Mouse (Mus musculus) urinary bladder, postnatal 36 days (tissue): ENCODE data around the gene 4932438A13Rik.
A peak's percentile ranks its signal among the peaks of the same experiment; 100 is the strongest.

Experiments used
- DNase-seq, 2 experiments: peaks; one replicate each; pipeline ENCODE4 v3.0.0; 2022; ENCODE audit warnings: low spot score in 2 of 2, mixed read lengths in 1 of 2

4932438A13Rik gene

DNA sequence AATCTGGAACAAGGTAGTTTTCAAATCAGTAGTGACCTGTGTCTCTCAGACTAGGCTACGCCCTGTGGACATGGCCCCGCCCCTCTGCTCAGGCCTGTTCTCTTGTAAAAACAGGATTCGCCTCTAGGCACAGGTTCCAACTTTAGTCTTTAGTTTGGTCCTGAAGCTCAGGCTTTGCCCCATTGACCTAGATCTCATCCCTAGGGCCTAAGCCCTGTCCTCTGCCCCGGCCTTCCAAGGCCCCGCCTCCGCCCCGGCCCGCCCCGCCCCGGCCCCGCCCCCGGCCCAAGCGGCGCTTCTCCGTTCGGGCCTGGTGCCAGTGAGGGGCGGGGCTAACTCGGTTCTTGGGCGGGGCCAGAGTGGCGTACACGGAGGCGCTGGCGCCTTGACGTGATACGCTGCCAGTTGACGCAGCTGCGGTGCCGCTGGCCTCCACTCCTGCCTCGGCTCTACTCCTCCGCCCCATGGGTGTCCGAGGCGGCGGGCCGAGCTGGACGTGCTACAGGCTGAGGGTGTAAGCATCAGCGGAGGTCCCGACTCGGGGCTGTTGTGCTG is at the start of gene 4932438A13Rik:
4932438A13Rik (plus strand) TSS at position 384 of the 555 bp plus-strand sequence.
- peak; percentile 99 for DNase-seq

DNA sequence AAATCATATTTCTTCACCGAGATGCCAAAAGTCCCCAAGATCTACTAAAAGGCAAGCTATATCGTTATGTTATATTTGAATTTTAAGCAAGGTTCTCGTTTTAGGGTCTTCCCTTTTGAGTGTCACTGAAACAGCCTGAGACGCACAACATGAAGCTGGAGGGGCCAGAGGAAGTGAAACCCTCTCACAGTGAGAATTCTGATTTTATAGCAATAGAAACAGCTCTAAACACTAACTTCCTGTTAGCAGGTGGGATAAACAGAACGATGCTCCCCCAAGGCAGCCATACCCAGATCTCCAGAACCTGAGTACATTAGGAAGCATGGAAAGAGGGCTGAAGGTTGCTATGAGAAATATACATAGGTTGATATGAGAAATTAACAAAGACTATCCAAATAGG is 46.3 kb upstream of the 4932438A13Rik start:
- no peak for DNase-seq

DNA sequence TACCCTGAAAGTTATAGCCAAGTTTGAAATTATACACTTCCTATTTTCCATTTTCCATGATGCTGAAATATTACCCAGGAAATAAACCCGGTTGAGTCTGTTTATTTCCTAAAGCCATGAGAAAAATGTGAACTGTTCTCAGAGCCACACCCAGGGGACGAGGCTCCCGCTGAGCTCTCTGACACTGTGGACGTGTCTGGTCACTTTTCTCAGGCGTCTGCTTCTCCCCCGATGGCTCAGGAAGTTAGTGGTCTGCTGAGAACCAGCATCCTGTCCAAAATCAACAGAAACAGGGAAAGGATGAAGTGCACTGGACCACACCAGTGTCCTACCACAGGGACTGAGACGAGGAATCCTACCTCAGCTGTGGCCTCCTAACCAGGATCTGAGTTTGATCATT is 43.5 kb upstream of the 4932438A13Rik start:
- no peak for DNase-seq

DNA sequence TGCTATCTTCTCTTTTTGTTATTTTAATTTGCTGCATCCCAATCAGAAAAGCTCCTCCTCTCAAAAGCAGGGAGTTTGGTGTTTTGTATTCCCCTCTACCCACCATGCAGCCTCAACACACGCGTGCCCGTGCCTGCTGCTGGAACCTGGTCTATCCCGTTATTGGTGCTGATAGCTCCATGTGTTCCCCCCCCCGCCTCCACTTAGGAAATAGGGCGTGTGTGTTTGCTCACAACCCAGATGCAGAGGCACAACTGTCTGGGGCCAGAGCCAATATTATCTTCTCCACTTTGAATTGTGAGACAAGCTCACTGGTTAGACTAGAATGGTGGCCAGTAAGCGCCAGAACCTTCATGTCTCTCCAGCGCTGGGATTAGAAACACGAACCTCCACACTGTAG is 41.9 kb upstream of the 4932438A13Rik start:
- DNase-seq, result no peak

DNA sequence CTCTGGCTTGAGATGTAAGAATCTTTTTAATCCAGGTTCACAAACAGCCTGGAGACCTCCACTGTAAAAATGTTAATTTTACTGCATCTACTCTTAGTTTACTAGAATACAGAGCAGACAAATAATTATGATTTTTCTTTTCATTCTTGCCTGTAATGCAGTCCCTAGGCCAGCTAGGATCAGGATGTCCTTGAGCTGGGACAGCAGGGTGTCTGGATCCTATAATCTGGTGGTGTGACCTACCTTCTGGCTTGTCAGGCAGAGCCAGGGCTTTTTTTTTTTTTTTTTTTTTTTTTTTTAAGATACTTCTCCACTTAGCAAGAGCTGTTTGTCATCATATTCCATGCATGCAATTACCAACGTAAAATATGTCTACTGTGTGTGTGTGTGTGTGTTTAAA is 37.8 kb upstream of the 4932438A13Rik start:
- no peak for DNase-seq

DNA sequence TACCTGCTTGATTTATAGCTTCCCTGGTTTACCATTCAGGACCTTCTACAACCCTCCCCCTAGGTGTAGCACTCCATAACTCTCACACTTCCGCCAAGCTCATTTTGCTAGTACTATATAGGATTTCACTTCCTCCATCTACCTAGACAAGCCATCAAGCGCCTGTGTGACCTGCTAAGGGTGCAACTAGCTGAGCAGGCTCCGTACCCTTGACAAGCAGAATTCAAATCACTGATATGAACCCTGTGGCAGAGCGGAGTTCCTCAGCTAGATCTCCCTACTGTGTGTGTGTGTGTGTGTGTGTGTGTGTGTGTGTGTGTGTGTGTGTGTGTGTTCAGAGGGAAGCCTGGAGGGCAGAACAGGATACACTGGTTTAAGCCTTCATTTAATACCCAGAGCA is 37.4 kb upstream of the 4932438A13Rik start:
- no peak for DNase-seq

DNA sequence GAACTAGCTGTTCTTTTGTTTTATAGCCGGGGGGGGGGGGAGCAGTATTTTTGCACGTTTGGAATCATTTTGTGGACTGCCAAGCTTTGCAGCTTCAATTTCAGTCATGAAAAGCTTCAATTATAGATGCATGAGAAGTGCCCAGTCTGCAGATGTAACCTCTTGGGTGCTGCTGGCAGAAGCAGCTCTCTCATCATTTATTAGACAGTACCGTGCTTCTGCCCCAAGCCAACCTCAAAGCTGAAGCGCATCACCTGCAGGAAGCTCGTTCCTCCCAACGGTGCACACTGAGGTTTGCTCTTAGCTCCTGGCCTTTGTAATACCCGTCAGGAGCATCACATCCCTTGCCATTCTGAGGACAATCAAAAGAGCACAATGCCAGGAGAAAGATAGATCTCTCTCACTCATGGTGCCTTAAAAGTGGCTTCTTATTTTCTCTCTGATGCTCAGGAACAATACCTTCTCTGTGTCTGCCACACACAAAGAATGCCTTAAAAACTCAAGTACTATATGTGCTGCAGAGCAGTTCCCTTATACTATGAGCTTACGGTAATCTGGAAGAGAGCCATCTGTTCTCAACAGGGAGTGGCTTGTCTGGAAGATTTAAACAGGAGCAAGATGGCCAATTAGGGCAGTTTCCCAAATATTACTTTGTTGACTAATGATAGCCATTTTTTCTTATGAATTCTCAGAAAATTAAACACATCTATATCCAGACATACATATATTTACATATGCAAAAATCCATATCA is 35.5 kb upstream of the 4932438A13Rik start:
- DNase-seq, result no peak

DNA sequence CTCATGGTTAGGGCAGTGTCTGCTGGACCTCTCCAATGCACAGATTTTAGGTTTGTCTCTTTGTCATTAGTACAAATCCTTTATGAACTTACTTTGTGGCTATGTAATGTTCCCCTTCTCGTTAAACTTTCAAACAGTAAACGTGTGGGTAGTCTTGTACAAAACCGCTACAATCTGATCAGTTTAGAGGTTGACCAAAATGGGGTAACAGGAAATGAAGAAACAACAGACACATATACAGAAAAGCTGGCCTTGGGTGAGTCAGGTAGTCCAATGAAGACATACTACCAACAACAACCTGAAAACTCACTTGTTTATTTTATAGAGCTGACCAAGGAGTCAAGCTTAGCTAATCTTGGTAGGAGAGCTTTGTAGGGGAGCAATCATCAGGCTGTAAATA is 32.7 kb upstream of the 4932438A13Rik start:
- no peak for DNase-seq

DNA sequence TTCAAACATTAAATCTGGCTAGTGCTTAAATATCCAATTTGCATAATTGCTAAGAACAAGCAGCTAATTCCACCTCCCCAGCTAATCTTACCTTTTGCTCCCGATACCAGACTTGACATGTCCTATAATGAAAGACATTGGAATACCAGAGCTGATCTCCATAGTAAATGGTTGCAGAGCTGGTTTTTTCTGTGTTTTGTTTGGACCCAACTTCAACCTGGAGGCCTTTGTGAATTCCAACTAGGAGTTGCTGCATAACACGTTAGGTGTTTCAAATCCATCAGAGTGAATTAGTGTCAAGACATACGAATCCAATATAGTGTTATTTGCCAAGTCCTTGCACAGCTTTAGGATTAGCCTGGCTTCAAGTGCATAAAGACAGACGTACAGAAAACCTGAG is 28.5 kb upstream of the 4932438A13Rik start:
- no peak for DNase-seq

DNA sequence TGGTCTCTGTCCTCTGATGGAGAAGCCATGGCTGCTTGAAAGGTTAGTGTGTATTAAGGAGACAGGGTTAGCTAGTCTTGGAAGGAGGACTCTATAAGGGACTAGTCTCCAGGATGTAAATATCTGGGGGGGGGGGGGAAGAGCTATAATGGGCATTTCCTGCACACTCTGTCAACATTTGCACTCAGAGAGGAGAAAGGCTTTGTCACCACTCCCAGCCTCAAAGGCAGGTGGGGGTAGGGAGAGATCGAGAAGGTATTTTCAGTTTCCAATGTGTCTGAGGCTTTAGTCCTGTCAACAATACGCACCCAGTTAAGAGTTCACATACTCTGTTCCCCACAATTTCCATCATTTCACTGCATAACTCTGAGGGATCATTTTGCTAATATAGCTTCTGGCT is 28.1 kb upstream of the 4932438A13Rik start:
- DNase-seq, result no peak

DNA sequence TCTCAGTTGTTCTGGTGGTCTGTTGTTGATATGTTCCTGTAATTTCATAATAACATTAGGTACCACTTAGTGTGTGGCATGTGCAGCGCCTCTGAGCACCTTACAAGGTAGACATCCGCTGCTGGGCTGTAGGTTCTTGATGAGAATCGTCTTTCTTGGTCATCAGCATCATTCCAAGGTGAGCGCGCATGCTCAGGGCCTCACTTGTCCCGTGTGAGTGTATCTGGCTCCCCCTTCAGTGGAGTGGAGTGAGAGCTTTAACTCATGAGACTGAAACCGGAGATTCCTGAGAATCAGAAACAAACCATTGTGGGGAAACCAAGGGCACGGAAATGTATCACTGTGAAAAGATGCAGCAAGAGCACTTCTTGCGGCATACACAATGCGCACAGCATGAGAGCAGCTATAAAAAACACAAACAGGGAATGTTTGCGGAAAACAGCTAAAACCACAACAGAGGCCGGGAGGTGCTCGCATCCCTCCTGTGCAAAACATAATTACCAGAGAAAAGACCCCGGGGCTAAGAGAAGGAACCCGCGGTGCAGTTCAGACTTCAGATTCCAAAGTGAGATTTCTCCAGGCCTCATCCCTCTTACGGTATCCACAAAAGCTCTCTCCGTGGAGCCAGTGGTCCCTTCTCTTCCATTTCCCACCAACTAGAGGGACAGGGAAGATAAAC is 27.2 kb upstream of the 4932438A13Rik start:
- no peak for DNase-seq

DNA sequence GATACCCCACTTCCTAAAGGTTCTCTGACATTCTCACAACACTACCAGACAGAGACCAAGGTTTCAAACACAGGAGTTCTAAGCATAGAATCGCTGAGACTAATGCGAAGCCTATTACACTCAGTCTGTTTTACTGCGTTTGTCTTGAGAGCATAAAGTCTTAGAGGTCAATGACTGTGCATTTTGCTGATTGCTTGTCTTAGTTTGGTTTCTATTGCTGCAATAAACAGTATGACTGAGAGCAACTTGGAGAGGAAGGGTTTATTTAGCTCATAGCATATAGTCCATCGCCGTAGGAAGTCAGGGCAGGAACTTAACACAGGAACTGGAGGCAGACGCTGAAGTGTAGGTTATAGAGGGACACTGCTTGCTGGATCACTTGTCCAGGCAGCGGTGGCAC is 26.1 kb upstream of the 4932438A13Rik start:
- DNase-seq, result no peak

DNA sequence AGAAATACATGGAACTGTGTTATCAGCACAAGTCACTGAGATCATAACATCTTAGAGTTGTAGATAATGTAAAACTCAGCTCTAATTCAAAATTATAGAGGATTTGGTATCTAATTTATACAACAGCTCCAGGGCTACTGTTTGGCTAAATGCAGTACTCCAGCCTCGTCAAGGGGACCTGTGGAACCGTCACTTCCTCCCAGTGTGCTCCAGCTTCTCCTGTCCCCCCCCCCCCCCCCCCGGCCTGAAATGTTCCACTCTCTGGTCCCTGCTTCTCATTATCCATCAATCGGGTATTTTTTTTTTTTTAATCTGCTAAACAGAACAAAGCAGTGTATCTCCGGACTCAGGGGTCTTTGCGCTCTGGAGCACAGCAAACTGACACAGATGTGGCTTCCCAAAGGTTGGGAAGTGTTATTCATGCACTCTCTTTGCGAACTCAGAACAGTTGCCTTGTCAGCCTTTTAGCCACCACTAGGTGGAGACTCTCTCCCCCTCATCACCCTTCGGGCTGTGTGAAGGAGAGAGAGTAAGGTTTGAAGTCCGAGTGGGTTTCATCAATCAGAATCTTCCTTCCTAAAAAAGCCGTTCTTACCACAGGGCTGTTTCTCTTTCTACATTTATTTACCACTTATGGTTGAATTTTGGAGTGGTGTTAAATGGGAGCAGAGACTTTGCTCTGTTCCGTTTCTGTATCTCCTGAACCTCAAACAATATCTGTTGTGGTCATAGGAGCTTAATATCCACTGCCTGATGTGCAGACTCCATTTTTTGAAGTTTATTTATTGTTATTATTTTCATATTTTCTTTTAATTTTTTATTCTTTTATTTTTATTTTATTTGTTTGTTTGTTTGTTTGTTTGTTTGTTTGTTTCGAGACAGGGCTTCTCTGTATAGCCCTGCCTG is 22.0 kb upstream of the 4932438A13Rik start:
- DNase-seq, result peak; percentile 43

DNA sequence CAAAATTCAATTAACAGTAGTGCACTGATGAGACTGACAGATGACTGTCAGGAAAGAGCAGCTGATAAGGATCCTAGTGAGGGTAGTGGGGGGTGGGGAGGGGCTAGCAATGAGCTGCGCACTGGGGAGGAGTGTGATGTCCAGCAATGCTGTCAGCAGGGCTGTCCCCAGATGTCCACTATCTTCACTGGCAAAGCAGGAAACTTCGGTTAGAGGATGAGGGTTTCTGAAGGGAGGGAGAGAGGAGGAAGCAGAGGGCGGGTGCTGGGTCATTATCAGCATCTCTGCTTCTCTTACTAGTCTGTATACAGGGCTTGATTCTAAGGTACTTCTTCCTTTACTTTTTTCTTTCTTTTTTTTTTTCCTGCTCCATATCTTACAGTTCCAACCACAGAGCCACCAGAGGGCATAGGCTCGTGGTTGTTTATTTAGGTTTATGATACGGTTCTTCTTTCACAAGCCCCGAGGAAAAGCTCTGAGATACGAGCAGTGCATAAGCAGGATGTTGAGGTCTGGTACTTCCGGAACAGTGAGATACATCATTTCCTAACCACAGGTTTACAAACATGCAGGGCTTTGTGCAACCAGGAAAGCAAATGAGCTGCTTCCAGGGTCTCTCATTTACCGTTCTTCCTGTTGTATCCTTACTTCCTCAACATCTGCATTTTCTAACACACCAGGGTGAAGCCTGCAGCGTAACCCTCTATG is 9.0 kb upstream of the 4932438A13Rik start:
- DNase-seq, result no peak

DNA sequence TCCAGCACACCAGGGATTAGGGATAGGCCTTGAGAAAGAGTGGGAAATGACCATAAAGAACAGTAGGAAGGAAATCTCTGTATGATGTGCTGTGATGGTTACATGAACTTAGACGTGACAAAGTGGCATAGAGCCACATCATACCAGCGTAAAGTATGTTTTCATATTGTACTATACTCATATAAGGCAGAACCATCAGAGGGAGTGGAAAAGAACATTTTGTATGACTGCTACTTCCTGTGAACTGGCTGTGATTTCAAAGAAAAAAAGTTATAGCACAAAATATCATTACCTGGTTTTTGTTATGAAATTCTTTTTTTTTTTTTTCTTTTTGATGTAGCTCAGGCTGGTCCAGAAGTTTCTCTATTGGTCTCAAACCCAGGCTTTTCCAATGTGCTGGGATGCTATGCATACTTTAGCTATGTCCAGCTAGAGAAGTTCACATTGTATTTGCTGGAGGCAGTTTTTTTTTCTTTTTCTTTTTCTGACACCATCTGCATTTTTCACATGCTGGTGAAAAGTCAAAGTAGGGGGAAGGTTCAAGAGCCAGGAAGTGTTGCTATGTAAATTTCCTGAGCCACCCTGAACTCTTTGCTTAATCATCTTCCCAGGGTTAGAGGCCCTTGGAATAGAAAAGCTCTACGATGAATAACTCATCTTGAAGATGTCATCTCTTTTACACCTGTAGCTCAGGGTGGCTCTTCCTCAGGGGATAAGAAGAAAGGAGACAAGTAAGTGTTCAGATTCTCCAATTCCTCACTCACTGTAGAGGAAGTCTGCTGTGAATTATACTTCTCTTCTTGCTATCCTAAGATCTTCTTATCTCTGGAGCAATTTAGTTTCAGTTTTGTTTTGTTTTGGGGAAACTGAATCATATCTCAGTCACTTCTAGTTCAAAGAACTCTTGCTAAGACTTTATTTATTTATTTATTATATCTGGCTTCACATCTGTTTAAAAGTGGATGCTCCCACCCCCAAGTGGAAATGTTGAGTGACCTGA is 1.2 kb upstream of the 4932438A13Rik start:
- DNase-seq, result no peak

DNA sequence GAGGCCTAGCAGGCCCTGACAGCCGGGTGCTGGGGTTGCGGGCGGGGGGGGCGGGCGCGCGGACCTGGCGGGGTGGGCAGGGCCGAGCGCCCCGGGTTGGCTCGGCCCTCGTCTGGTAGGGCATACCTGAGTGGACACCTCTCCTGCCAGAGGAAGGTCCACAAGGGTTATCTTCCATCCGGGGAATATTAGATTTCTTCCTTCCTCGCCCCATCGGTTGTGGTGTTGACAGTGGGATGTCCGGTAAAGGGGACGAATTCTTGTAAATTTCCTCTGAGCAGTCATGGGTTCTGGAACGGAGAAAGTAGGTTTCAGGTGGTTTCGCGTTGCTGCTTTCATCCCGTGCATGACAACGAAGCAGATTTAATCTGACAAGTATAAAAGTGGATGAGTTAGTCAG is 523 bp downstream of the 4932438A13Rik start:
- DNase-seq, result peak in 1 of 2 experiments; percentile 13

DNA sequence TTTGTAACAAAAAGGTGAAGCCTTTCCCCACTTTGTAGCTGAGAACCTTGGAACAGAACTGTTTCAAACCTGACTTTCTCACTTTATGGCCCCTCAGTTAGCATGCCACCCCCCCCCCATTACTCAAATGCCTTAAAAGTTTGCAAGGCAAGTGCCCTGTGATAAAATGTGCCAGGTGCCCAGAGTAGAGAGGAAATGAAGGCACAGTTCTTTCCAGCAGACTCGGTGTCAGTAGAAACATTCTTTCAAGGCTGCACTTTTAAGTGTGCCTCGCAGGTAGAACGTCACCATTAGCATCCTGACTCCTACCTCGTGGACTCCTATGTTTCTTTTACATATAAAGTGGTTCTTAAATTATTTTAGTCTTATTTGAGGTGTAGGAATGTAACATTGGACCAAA is 977 bp downstream of the 4932438A13Rik start:
- DNase-seq, result no peak

DNA sequence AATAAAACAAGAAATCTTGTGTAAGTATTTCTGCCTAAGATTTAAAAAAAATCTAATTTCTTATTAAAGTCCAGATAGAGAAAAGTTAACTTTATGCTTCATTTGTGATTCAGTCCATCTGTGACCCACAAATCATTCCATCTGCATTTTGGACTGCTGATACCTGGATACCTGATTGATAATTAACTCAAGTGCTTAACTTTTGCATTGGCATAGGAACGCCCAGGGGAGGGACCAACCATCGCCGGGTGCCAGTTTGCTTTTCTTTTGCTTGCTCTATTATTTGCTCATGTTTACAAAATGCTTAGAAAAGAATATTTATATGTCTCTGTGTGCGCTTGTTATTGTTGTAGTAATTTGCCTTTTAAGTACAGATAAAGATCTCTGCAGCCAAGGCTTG is 1.6 kb downstream of the 4932438A13Rik start:
- no peak for DNase-seq

DNA sequence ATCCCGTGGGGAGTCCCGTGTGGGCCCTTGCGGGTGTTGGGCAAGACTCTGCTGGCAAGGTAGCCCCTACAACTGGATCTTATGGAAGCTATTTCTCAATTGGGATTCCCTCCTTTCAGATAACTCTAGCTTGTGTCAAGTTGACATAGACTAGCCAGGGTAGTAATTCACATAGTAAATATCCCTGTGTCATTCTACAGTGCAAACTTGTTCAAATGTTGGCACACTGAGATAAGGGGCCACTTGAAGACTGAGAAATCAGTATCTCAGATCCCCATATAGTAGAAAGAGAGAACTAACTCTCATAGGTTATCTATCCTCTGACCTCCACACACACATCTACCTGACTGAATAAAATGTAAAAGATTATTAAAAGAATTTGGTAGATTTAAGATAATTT is 42.5 kb downstream of the 4932438A13Rik start:
- DNase-seq, result no peak

DNA sequence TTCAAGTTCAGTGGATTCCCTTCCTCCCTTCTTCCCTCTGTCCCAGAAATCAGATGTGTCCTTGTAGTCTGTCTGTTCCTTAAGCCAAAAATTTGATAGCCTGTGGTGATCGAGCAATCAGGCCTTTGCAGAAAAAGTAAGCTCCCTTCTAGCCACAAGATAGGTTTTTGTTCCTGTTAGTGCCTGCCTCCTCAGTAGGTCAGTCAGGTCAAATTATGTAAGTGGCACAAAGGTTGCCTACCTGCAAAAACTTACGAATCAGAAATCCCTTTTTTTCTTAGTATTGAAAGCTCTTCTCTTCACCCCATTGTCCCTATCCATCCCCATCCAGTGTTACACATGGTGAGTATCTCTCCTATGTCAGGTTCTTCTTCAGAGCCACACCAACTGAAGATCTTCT is 54.9 kb downstream of the 4932438A13Rik start:
- DNase-seq, result no peak
